Mouse (Mus musculus): ENCODE results near the gene Agbl4. TPM values are rescaled to one million over a fixed set of nuclear protein-coding genes. Genes with fewer than 3 reads are reported as not detected.

Agbl4 gene
- polyA plus RNA-seq, 1 experiment from 2014 or later: 0.13 TPM

- no peak for ATAC-seq (ENCODE audit: insufficient read depth, low FRiP score, low read depth)
- Histone ChIP-seq H3K4me2 (no peak overlapping the region), H3K4me3 (replicated peaks) (no peak overlapping the region), H3K27me3 (replicated peaks) (no peaks in the 10 kb centered on the region), H3K27ac (no peak overlapping the region), H3K9me3 (no peaks in the 10 kb centered on the region), H3K4me1 (no peaks in the 10 kb centered on the region), H3K9ac (no peak overlapping the region), H3K36me3 (no peaks in the 10 kb centered on the region)
- WGBS: 55% methylated on average over 3 of the region's 3 CpGs
These were observed 897.2 kb downstream of the Agbl4 start for GRCm38 (mm10) chr4:111294528-111295241.

GRCm38 (mm10) chr4:111306518-111306917 is 909.1 kb downstream of the Agbl4 start:
- H3K27ac ChIP-seq: no peak overlapping the region

GRCm38 (mm10) chr4:111307166-111307565 is 909.7 kb downstream of the Agbl4 start:
- no peak for ATAC-seq (ENCODE audit: insufficient read depth, low FRiP score, low read depth)
- Histone ChIP-seq H3K9me3 (no peaks in the 10 kb centered on the region), H3K9ac (no peak overlapping the region), H3K4me3 (replicated peaks) (no peak overlapping the region), H3K4me2 (no peak overlapping the region), H3K27ac (no peak overlapping the region), H3K27me3 (replicated peaks) (no peaks in the 10 kb centered on the region), H3K36me3 (no peaks in the 10 kb centered on the region), H3K4me1 (no peaks in the 10 kb centered on the region)
- 62% methylated on average over 7 of the region's 7 CpGs for WGBS

More at GRCm38 (mm10) chr4:111306518-111306917, 909.1 kb downstream of the Agbl4 start:
- Histone ChIP-seq H3K4me3 (replicated peaks) (no peak overlapping the region), H3K27me3 (replicated peaks) (no peaks in the 10 kb centered on the region), H3K4me2 (no peak overlapping the region), H3K36me3 (no peaks in the 10 kb centered on the region), H3K9me3 (no peaks in the 10 kb centered on the region), H3K9ac (no peak overlapping the region), H3K4me1 (no peaks in the 10 kb centered on the region)
- no peak for ATAC-seq (ENCODE audit: insufficient read depth, low FRiP score, low read depth)
- 76% methylated on average over 1 of the region's 1 CpGs for WGBS

- no peaks in the 10 kb centered on the region for H3K9me3 ChIP-seq
- no peak overlapping the region for H3K4me2 ChIP-seq
- no peak overlapping the region for H3K27ac ChIP-seq
- WGBS: 62% methylated on average over 5 of the region's 5 CpGs
- H3K4me3 ChIP-seq (replicated peaks): no peak overlapping the region
- H3K4me1 ChIP-seq: no peaks in the 10 kb centered on the region
- H3K9ac ChIP-seq: no peak overlapping the region
- no peak for ATAC-seq (ENCODE audit: insufficient read depth, low FRiP score, low read depth)
- no peaks in the 10 kb centered on the region for H3K36me3 ChIP-seq
- no peaks in the 10 kb centered on the region for H3K27me3 ChIP-seq (replicated peaks)
These were observed 910.2 kb downstream of the Agbl4 start for GRCm38 (mm10) chr4:111307633-111308032.

GRCm38 (mm10) chr4:111308572-111309288 is 911.3 kb downstream of the Agbl4 start:
- H3K27me3 ChIP-seq (replicated peaks): no peaks in the 10 kb centered on the region
- whole genome bisulfite sequencing: 71% methylated on average over 3 of the region's 3 CpGs

GRCm38 (mm10) chr4:111327094-111327493 is 929.6 kb downstream of the Agbl4 start:
- Histone ChIP-seq H3K4me2 (no peak overlapping the region), H3K4me3 (replicated peaks) (no peak overlapping the region), H3K36me3 (no peaks in the 10 kb centered on the region), H3K9me3 (no peaks in the 10 kb centered on the region), H3K4me1 (no peaks in the 10 kb centered on the region), H3K27ac (no peak overlapping the region), H3K9ac (no peak overlapping the region), H3K27me3 (replicated peaks) (no peaks in the 10 kb centered on the region)
- 74% methylated on average over 11 of the region's 11 CpGs for WGBS
- ATAC-seq (ENCODE audit: insufficient read depth, low FRiP score, low read depth): no peak

More at GRCm38 (mm10) chr4:111308572-111309288, 911.3 kb downstream of the Agbl4 start:
- Histone ChIP-seq H3K4me2 (no peak overlapping the region), H3K36me3 (no peaks in the 10 kb centered on the region), H3K27ac (no peak overlapping the region), H3K4me1 (no peaks in the 10 kb centered on the region), H3K4me3 (replicated peaks) (no peak overlapping the region), H3K9me3 (no peaks in the 10 kb centered on the region), H3K9ac (no peak overlapping the region)
- no peak for ATAC-seq (ENCODE audit: insufficient read depth, low FRiP score, low read depth)

GRCm38 (mm10) chr4:111327760-111328373 is 930.4 kb downstream of the Agbl4 start:
- 58% methylated on average over 11 of the region's 11 CpGs for WGBS
- H3K36me3 ChIP-seq: no peaks in the 10 kb centered on the region
- H3K9ac ChIP-seq: no peak overlapping the region
- H3K27me3 ChIP-seq (replicated peaks): no peaks in the 10 kb centered on the region
- no peaks in the 10 kb centered on the region for H3K9me3 ChIP-seq
- no peaks in the 10 kb centered on the region for H3K4me1 ChIP-seq
- no peak overlapping the region for H3K27ac ChIP-seq
- no peak overlapping the region for H3K4me3 ChIP-seq (replicated peaks)
- no peak overlapping the region for H3K4me2 ChIP-seq
- ATAC-seq (ENCODE audit: insufficient read depth, low FRiP score, low read depth): no peak

GRCm38 (mm10) chr4:111329501-111329900 is 932.0 kb downstream of the Agbl4 start:
- no peak overlapping the region for H3K4me2 ChIP-seq
- no peak overlapping the region for H3K9ac ChIP-seq
- no peaks in the 10 kb centered on the region for H3K27me3 ChIP-seq (replicated peaks)
- H3K36me3 ChIP-seq: no peaks in the 10 kb centered on the region
- H3K27ac ChIP-seq: no peak overlapping the region
- WGBS: 65% methylated on average over 4 of the region's 4 CpGs
- no peak overlapping the region for H3K4me3 ChIP-seq (replicated peaks)
- no peak for ATAC-seq (ENCODE audit: insufficient read depth, low FRiP score, low read depth)
- no peaks in the 10 kb centered on the region for H3K9me3 ChIP-seq
- H3K4me1 ChIP-seq: no peaks in the 10 kb centered on the region

GRCm38 (mm10) chr4:111332864-111333263 is 935.4 kb downstream of the Agbl4 start:
- Histone ChIP-seq H3K27ac (no peak overlapping the region), H3K4me1 (no peaks in the 10 kb centered on the region), H3K9ac (no peak overlapping the region), H3K27me3 (replicated peaks) (no peaks in the 10 kb centered on the region), H3K36me3 (no peaks in the 10 kb centered on the region), H3K9me3 (no peaks in the 10 kb centered on the region), H3K4me2 (no peak overlapping the region), H3K4me3 (replicated peaks) (no peak overlapping the region)
- 56% methylated on average over 4 of the region's 4 CpGs for WGBS
- ATAC-seq (ENCODE audit: insufficient read depth, low FRiP score, low read depth): no peak

- 68% methylated on average over 4 of the region's 4 CpGs for WGBS
- no peak overlapping the region for H3K27ac ChIP-seq
- H3K9me3 ChIP-seq: no peaks in the 10 kb centered on the region
- H3K4me3 ChIP-seq (replicated peaks): no peak overlapping the region
- H3K4me2 ChIP-seq: no peak overlapping the region
- ATAC-seq (ENCODE audit: insufficient read depth, low FRiP score, low read depth): no peak
- no peaks in the 10 kb centered on the region for H3K27me3 ChIP-seq (replicated peaks)
- H3K36me3 ChIP-seq: no peaks in the 10 kb centered on the region
- H3K9ac ChIP-seq: no peak overlapping the region
- no peaks in the 10 kb centered on the region for H3K4me1 ChIP-seq
These were observed 952.5 kb downstream of the Agbl4 start for GRCm38 (mm10) chr4:111349965-111350364.

- H3K27ac ChIP-seq: no peak overlapping the region
These were observed 953.4 kb downstream of the Agbl4 start for GRCm38 (mm10) chr4:111350615-111351525.

More at GRCm38 (mm10) chr4:111350615-111351525, 953.4 kb downstream of the Agbl4 start:
- ATAC-seq (ENCODE audit: insufficient read depth, low FRiP score, low read depth): no peak
- H3K4me3 ChIP-seq (replicated peaks): no peak overlapping the region
- no peak overlapping the region for H3K9ac ChIP-seq
- H3K4me2 ChIP-seq: no peak overlapping the region
- no peaks in the 10 kb centered on the region for H3K9me3 ChIP-seq
- no peaks in the 10 kb centered on the region for H3K27me3 ChIP-seq (replicated peaks)
- H3K36me3 ChIP-seq: no peaks in the 10 kb centered on the region
- 60% methylated on average over 6 of the region's 6 CpGs for WGBS
- H3K4me1 ChIP-seq: no peaks in the 10 kb centered on the region
